In genomic region chr2:158181932-158182331, GRCm38 (mm10) we compare ENCODE assay signal across 16 mouse cellular contexts. TPM values are rescaled to one million over a fixed set of nuclear protein-coding genes. Genes with fewer than 3 reads are reported as not detected.
DNase-seq lines count a peak whose midpoint lies in the region; ATAC-seq and TF ChIP-seq lines count a peak whose summit lies in the region.
"Had no signal": no experiment of that assay in that cellular context is flagged by ENCODE, and none has a peak within 500 bp of the region (broad histone marks: within the 10 kb centered on the region; RNA-seq: fewer than 3 reads in every experiment).

No protein-coding gene starts in this region.

- DNase-seq in midbrain, embryonic 11.5 days (ENCODE audit: low spot score, missing footprints): no peak
- DNase-seq in hindbrain, postnatal 0 days (ENCODE audit: low spot score): peak; percentile 39
- DNase-seq in cerebellum, postnatal 36 days: no peak
- DNase-seq in cerebellum, adult 2 months: no peak
- DNase-seq in kidney, adult 11 months: no peak
- DNase-seq: adrenal gland, postnatal 25 days; cerebellum, postnatal 14 days; gastrocnemius, postnatal 14 days; heart, postnatal 14 days; liver; liver, postnatal 0 days; lung, postnatal 14 days had no signal

- no peak overlapping the region for H3K4me3 ChIP-seq in midbrain, embryonic 13.5 days (replicated peaks)
- no peak overlapping the region for H3K4me3 ChIP-seq in midbrain, embryonic 11.5 days (ENCODE audit: low read depth, low read length)
- no peak overlapping the region for H3K4me3 ChIP-seq in forebrain, embryonic 15.5 days
- no peak overlapping the region for H3K4me3 ChIP-seq in hindbrain, postnatal 0 days (ENCODE audit: low read length)
- no peak overlapping the region for H3K4me3 ChIP-seq in cerebellum, adult 2 months (replicated peaks; ENCODE audit: insufficient read depth, low read depth, low read length)
- H3K4me3 ChIP-seq: megakaryocyte, embryonic 14.5 days had no signal

- ATAC-seq in midbrain, embryonic 13.5 days: no peak
- no peak for ATAC-seq in midbrain, embryonic 11.5 days (ENCODE audit: low FRiP score)
- no peak for ATAC-seq in forebrain, embryonic 15.5 days (replicated peaks)
- no peak for ATAC-seq in hindbrain, postnatal 0 days
- ATAC-seq: liver, postnatal 0 days; Patski had no signal

- no peaks in the 10 kb centered on the region for H3K27me3 ChIP-seq in midbrain, embryonic 13.5 days
- H3K27me3 ChIP-seq in midbrain, embryonic 11.5 days (ENCODE audit: control insufficient read depth, insufficient read depth, low read length): no peaks in the 10 kb centered on the region
- no peaks in the 10 kb centered on the region for H3K27me3 ChIP-seq in forebrain, embryonic 15.5 days
- no peaks in the 10 kb centered on the region for H3K27me3 ChIP-seq in hindbrain, postnatal 0 days (ENCODE audit: insufficient read depth, low read length)
- H3K27me3 ChIP-seq in cerebellum, adult 2 months (ENCODE audit: control insufficient read depth, insufficient read depth, low read length): no peaks in the 10 kb centered on the region
- H3K27me3 ChIP-seq: Patski had no signal

- no peak overlapping the region for H3K4me2 ChIP-seq in midbrain, embryonic 13.5 days (replicated peaks)
- H3K4me2 ChIP-seq in midbrain, embryonic 11.5 days: no peak overlapping the region
- no peak overlapping the region for H3K4me2 ChIP-seq in forebrain, embryonic 15.5 days (replicated peaks)
- H3K4me2 ChIP-seq in hindbrain, postnatal 0 days (ENCODE audit: low read depth, low read length): no peak overlapping the region

- peak overlapping the region; percentile 61 for H3K27ac ChIP-seq in midbrain, embryonic 13.5 days
- no peak overlapping the region for H3K27ac ChIP-seq in midbrain, embryonic 11.5 days (ENCODE audit: low read depth, low read length)
- H3K27ac ChIP-seq in forebrain, embryonic 15.5 days (replicated peaks): peak overlapping the region; percentile 73
- peak overlapping the region; percentile 46 for H3K27ac ChIP-seq in hindbrain, postnatal 0 days
- H3K27ac ChIP-seq in cerebellum, adult 2 months (ENCODE audit: insufficient read depth, low read length): no peak overlapping the region

- no peaks in the 10 kb centered on the region for H3K9me3 ChIP-seq in midbrain, embryonic 13.5 days
- H3K9me3 ChIP-seq in midbrain, embryonic 11.5 days (ENCODE audit: control insufficient read depth, low read length): no peaks in the 10 kb centered on the region
- H3K9me3 ChIP-seq in forebrain, embryonic 15.5 days: no peaks in the 10 kb centered on the region
- no peaks in the 10 kb centered on the region for H3K9me3 ChIP-seq in hindbrain, postnatal 0 days (ENCODE audit: low read length)

- no peak for TF ChIP-seq CTCF in hindbrain, postnatal 0 days (IDR thresholded peaks at IDR 0.05; ENCODE audit: low read depth)
- no peak for TF ChIP-seq CTCF in cerebellum, adult 2 months (IDR thresholded peaks at IDR 0.05; ENCODE audit: borderline replicate concordance, insufficient read depth, low read depth, low read length)

- no peaks in the 10 kb centered on the region for H3K36me3 ChIP-seq in midbrain, embryonic 13.5 days
- no peaks in the 10 kb centered on the region for H3K36me3 ChIP-seq in midbrain, embryonic 11.5 days (ENCODE audit: control insufficient read depth, insufficient read depth, low read length)
- no peaks in the 10 kb centered on the region for H3K36me3 ChIP-seq in forebrain, embryonic 15.5 days
- no peaks in the 10 kb centered on the region for H3K36me3 ChIP-seq in hindbrain, postnatal 0 days (ENCODE audit: insufficient read depth, low read length)

- peaks cover 37% of the 10 kb centered on the region for H3K4me1 ChIP-seq in midbrain, embryonic 13.5 days (replicated peaks)
- H3K4me1 ChIP-seq in midbrain, embryonic 11.5 days (ENCODE audit: control insufficient read depth, insufficient read depth, low read length): peaks cover 5% of the 10 kb centered on the region; the same call in 1 of the 2 replicates
- peaks cover 60% of the 10 kb centered on the region for H3K4me1 ChIP-seq in forebrain, embryonic 15.5 days
- peaks cover 10% of the 10 kb centered on the region; the same call in 1 of the 2 replicates for H3K4me1 ChIP-seq in hindbrain, postnatal 0 days (ENCODE audit: insufficient read depth, low read length)
- peaks cover 8% of the 10 kb centered on the region for H3K4me1 ChIP-seq in cerebellum, adult 2 months (ENCODE audit: control insufficient read depth, insufficient read depth, low read length)

- no peak overlapping the region for H3K9ac ChIP-seq in midbrain, embryonic 13.5 days (replicated peaks)
- no peak overlapping the region for H3K9ac ChIP-seq in midbrain, embryonic 11.5 days (ENCODE audit: low read length)
- H3K9ac ChIP-seq in forebrain, embryonic 15.5 days (replicated peaks): no peak overlapping the region
- H3K9ac ChIP-seq in hindbrain, postnatal 0 days (replicated peaks; ENCODE audit: low read length): no peak overlapping the region
- H3K9ac ChIP-seq: liver, postnatal 0 days had no signal

- WGBS in midbrain, embryonic 13.5 days: 58% methylated on average over 6 of the region's 6 CpGs
- WGBS in midbrain, embryonic 11.5 days: 70% methylated on average over 6 of the region's 6 CpGs
- WGBS in forebrain, embryonic 15.5 days: 29% methylated on average over 6 of the region's 6 CpGs
- 37% methylated on average over 6 of the region's 6 CpGs for WGBS in hindbrain, postnatal 0 days
- 78% methylated on average over 6 of the region's 6 CpGs for WGBS in cerebellum, adult 2 months

- TF ChIP-seq POLR2A in cerebellum, adult 2 months (IDR thresholded peaks at IDR 0.05; ENCODE audit: borderline replicate concordance, insufficient read depth, low read length): no peak

RNA-seq across cellular contexts. Expression of gene Tgm2, which starts 35.7 kb away (rescaled TPM):
- 9.1 and 12.3 TPM in 2 replicates for polyA plus RNA-seq in midbrain, embryonic 13.5 days (2015; fragmentation: Nextera tagmentation; extraction: Ambion mirVana)
- polyA plus RNA-seq in midbrain, embryonic 11.5 days (2014; fragmentation: Nextera tagmentation; extraction: Ambion mirVana): 5.8 and 6.5 TPM in 2 replicates
- 4.7 and 5.0 TPM in 2 replicates for polyA plus RNA-seq in forebrain, embryonic 15.5 days (2015; fragmentation: Nextera tagmentation; extraction: Ambion mirVana)
- total RNA-seq in hindbrain, postnatal 0 days (2014; rRNA removed): 13.6 and 14.4 TPM in 2 replicates
- polyA plus RNA-seq in hindbrain, postnatal 0 days (2015; fragmentation: Nextera tagmentation; extraction: Ambion mirVana): 6.5 and 7.1 TPM in 2 replicates
- 7.8 TPM in 2 replicates for polyA plus RNA-seq in cerebellum, adult 2 months (2012; rRNA removed)

RNA-seq across cellular contexts. Expression of gene D630003M21Rik, which starts 47.1 kb away (rescaled TPM):
- 1.6 and 2.4 TPM in 2 replicates for polyA plus RNA-seq in midbrain, embryonic 13.5 days (2015; fragmentation: Nextera tagmentation; extraction: Ambion mirVana)
- 0.92 and 0.94 TPM in 2 replicates for polyA plus RNA-seq in midbrain, embryonic 11.5 days (2014; fragmentation: Nextera tagmentation; extraction: Ambion mirVana)
- polyA plus RNA-seq in forebrain, embryonic 15.5 days (2015; fragmentation: Nextera tagmentation; extraction: Ambion mirVana): 1.7 and 2.4 TPM in 2 replicates
- 6.0 and 7.8 TPM in 2 replicates for total RNA-seq in hindbrain, postnatal 0 days (2014; rRNA removed)
- 1.8 and 2.3 TPM in 2 replicates for polyA plus RNA-seq in hindbrain, postnatal 0 days (2015; fragmentation: Nextera tagmentation; extraction: Ambion mirVana)
- polyA plus RNA-seq in cerebellum, adult 2 months (2012; rRNA removed): 2.3 and 2.4 TPM in 2 replicates

Comparison
In these comparisons a context has a peak if more than half of its experiments do, and no peak if none do; other contexts are left out.
1. H3K27ac ChIP-seq: peak in midbrain, embryonic 13.5 days (single experiment), forebrain, embryonic 15.5 days (single experiment) and hindbrain, postnatal 0 days (single experiment); none in midbrain, embryonic 11.5 days (single experiment) and cerebellum, adult 2 months (single experiment).